ENCODE assay signal across 8 mouse cellular contexts in the genomic region with DNA sequence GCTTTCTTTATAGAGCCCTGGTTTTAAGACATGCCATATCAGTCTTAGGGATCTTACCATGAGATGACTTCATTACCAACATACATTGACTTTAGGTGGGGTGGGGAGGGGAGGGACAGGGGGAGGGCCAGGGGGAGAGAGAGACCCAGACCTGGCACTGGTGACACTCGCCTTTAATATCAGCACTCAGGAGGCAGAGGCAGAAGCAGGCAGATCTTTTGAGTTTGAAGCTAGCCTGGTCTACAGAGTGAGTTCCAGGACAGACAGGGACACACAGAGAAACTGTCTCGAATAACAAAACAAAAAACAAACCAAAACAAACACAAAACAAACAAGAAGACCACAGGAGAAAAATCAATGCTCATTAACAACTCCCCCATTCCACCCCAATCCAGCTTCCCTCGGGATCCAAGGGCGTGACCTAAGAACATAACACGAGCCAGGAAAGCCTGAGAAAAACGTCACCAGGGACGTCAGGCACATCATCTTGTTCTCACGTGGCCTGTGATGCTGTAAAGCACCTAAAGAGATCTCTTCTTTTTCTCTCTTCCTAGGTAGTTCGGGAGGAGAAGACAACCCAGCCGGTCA. TPM values are rescaled to one million over a fixed set of nuclear protein-coding genes. Genes with fewer than 3 reads are reported as not detected.
A peak's percentile ranks its signal among the peaks of the same experiment; 100 is the strongest.
DNase-seq lines count a peak whose midpoint lies in the region; ATAC-seq and TF ChIP-seq lines count a peak whose summit lies in the region.

No protein-coding gene starts in this region.

- no peaks in the 10 kb centered on the region for H3K27me3 ChIP-seq in heart, embryonic 12.5 days (replicated peaks)
- H3K27me3 ChIP-seq in forebrain, embryonic 15.5 days: no peaks in the 10 kb centered on the region
- H3K27me3 ChIP-seq in liver, embryonic 16.5 days (ENCODE audit: control insufficient read depth, insufficient read depth, low read depth, low read length): no peaks in the 10 kb centered on the region

- H3K4me1 ChIP-seq in heart, embryonic 12.5 days (replicated peaks): peaks cover 14% of the 10 kb centered on the region
- peaks cover 0 to 4% of the 10 kb centered on the region in 2 experiments; a peak in 1 of 4 replicates for H3K4me1 ChIP-seq in ES-E14 (ENCODE audit: control insufficient read depth in 2 of 2, insufficient read depth in 2 of 2, low read length in 2 of 2, poor library complexity in 1 of 2)
- peaks cover 11% of the 10 kb centered on the region for H3K4me1 ChIP-seq in forebrain, embryonic 15.5 days
- H3K4me1 ChIP-seq in liver, embryonic 16.5 days (ENCODE audit: control insufficient read depth, low read depth, low read length): peaks cover 5% of the 10 kb centered on the region

- peak overlapping the region; percentile 76 for H3K4me3 ChIP-seq in heart, embryonic 12.5 days
- peak overlapping the region; percentile 70 to 86 for H3K4me3 ChIP-seq in ES-E14 (ENCODE audit: insufficient read depth in 1 of 2, low read depth in 1 of 2, low read length in 2 of 2, poor library complexity in 1 of 2, severe bottlenecking in 1 of 2)
- peak overlapping the region; percentile 62 for H3K4me3 ChIP-seq in forebrain, embryonic 15.5 days
- H3K4me3 ChIP-seq in liver, embryonic 16.5 days (ENCODE audit: low read depth, low read length): peak overlapping the region; percentile 90

- 3% methylated on average over 10 of the region's 10 CpGs for WGBS in heart, embryonic 12.5 days
- 2% methylated on average over 10 of the region's 10 CpGs for whole genome bisulfite sequencing in forebrain, embryonic 15.5 days
- 1% methylated on average over 10 of the region's 10 CpGs for WGBS in liver, embryonic 16.5 days (ENCODE audit: insufficient replicate concordance)

- in situ Hi-C loops in ES-E14 (cut with MboI; ENCODE audit: low sequenced_read_pairs in 2 of 2, unreplicated experiment in 2 of 2): no loop called here

- no peak for DNase-seq in heart, adult 18-20 months
- DNase-seq in ES-E14 (ENCODE audit: low read depth, low spot score): no peak
- no peak for DNase-seq in gastrocnemius, adult 8-10 months (ENCODE audit: low spot score in 2 of 2)
- DNase-seq in yolk sac, embryonic 10.5 days (ENCODE audit: low spot score): no peak
- no peak for DNase-seq in frontal cortex, adult 2 months (ENCODE audit: extremely low spot score in 1 of 2, low spot score in 1 of 2)

- H3K9ac ChIP-seq in heart, embryonic 12.5 days: peak overlapping the region; percentile 63
- H3K9ac ChIP-seq in ES-E14 (ENCODE audit: insufficient read depth, low read depth, low read length, poor library complexity, severe bottlenecking): peak overlapping the region; percentile 78
- peak overlapping the region; percentile 75 for H3K9ac ChIP-seq in forebrain, embryonic 15.5 days (replicated peaks)
- H3K9ac ChIP-seq in liver, embryonic 16.5 days (ENCODE audit: low read depth, low read length): peak overlapping the region; percentile 69

- H3K9me3 ChIP-seq in heart, embryonic 12.5 days (replicated peaks): no peaks in the 10 kb centered on the region
- H3K9me3 ChIP-seq in ES-E14 (ENCODE audit: control insufficient read depth, insufficient read depth, low read depth, low read length): no peaks in the 10 kb centered on the region
- no peaks in the 10 kb centered on the region for H3K9me3 ChIP-seq in forebrain, embryonic 15.5 days
- H3K9me3 ChIP-seq in liver, embryonic 16.5 days (replicated peaks; ENCODE audit: control insufficient read depth, low read length): no peaks in the 10 kb centered on the region

- H3K27ac ChIP-seq in heart, embryonic 12.5 days (ENCODE audit: poor library complexity, severe bottlenecking): no peak overlapping the region
- no peak overlapping the region for H3K27ac ChIP-seq in ES-E14 (ENCODE audit: insufficient read depth, low read depth, low read length, poor library complexity, severe bottlenecking)
- no peak overlapping the region for H3K27ac ChIP-seq in forebrain, embryonic 15.5 days (replicated peaks)
- H3K27ac ChIP-seq in liver, embryonic 16.5 days (ENCODE audit: low read length): no peak overlapping the region

- H3K36me3 ChIP-seq in heart, embryonic 12.5 days: no peaks in the 10 kb centered on the region
- H3K36me3 ChIP-seq in ES-E14 (ENCODE audit: control insufficient read depth, insufficient read depth, low read length, poor library complexity, severe bottlenecking): no peaks in the 10 kb centered on the region
- H3K36me3 ChIP-seq in forebrain, embryonic 15.5 days: no peaks in the 10 kb centered on the region
- H3K36me3 ChIP-seq in liver, embryonic 16.5 days (ENCODE audit: control insufficient read depth, insufficient read depth): no peaks in the 10 kb centered on the region

- ATAC-seq in heart, embryonic 12.5 days (ENCODE audit: insufficient number of reproducible peaks, low FRiP score): no peak
- peak; percentile 46 for ATAC-seq in forebrain, embryonic 15.5 days (replicated peaks)
- no peak for ATAC-seq in liver, embryonic 16.5 days (ENCODE audit: low read depth)

- peak overlapping the region; percentile 72 for H3K4me2 ChIP-seq in heart, embryonic 12.5 days
- peak overlapping the region; percentile 56 for H3K4me2 ChIP-seq in forebrain, embryonic 15.5 days (replicated peaks)
- H3K4me2 ChIP-seq in liver, embryonic 16.5 days (ENCODE audit: low read depth, low read length): peak overlapping the region; percentile 90

TF ChIP-seq in ES-E14, 5 proteins besides CTCF, POLR2A, EP300 and RAD21:
- TF ChIP-seq MAFK (IDR thresholded peaks at IDR 0.05; ENCODE audit: insufficient read depth, low read depth, low read length) (no peak), ZC3H11A (IDR thresholded peaks at IDR 0.05; ENCODE audit: borderline replicate concordance, low read depth, low read length) (no peak), HCFC1 (IDR thresholded peaks at IDR 0.05; ENCODE audit: borderline replicate concordance, insufficient read depth, low read length) (no peak), CHD2 (IDR thresholded peaks at IDR 0.05; ENCODE audit: low read depth, low read length) (no peak), ZNF384 (IDR thresholded peaks at IDR 0.05; ENCODE audit: low read depth, low read length) (no peak)

RNA-seq across cellular contexts. Expression of a gene that starts 0.5 kb away (rescaled TPM):
- 12.9 and 13.7 TPM in 2 replicates for polyA plus RNA-seq in heart, embryonic 12.5 days (2016; fragmentation: Nextera tagmentation; extraction: Ambion mirVana)
- total RNA-seq in heart, adult 18-20 months (2021): 1 to 10 TPM; 9.2 to 9.3 TPM
- total RNA-seq in ES-E14 (2012; rRNA removed): 13.1 and 21.8 TPM in 2 replicates
- polyA plus RNA-seq in forebrain, embryonic 15.5 days (2015; fragmentation: Nextera tagmentation; extraction: Ambion mirVana): 28.0 and 29.6 TPM in 2 replicates
- polyA plus RNA-seq in liver, embryonic 16.5 days (2015; fragmentation: Nextera tagmentation; extraction: Ambion mirVana): 14.6 and 16.5 TPM in 2 replicates
- 1 to 10 TPM; 4.8 to 5.7 (median 5.3) TPM for total RNA-seq in gastrocnemius, adult 8-10 months (2022)
- 22.7 and 23.9 TPM in 2 replicates for polyA plus RNA-seq in frontal cortex, adult 2 months (2012; rRNA removed)

RNA-seq across cellular contexts. Expression of a gene that starts 7.8 kb away (rescaled TPM):
- 1.1 and 1.5 TPM in 2 replicates for polyA plus RNA-seq in heart, embryonic 12.5 days (2016; fragmentation: Nextera tagmentation; extraction: Ambion mirVana)
- total RNA-seq in heart, adult 18-20 months (2021): under 1 TPM in 1 of 2 experiments, not detected in 1; 0.07 TPM
- total RNA-seq in ES-E14 (2012; rRNA removed): 3.3 and 4.8 TPM in 2 replicates
- 0.60 and 0.61 TPM in 2 replicates for polyA plus RNA-seq in forebrain, embryonic 15.5 days (2015; fragmentation: Nextera tagmentation; extraction: Ambion mirVana)
- 0.14 and 0.22 TPM in 2 replicates for polyA plus RNA-seq in liver, embryonic 16.5 days (2015; fragmentation: Nextera tagmentation; extraction: Ambion mirVana)
- total RNA-seq in gastrocnemius, adult 8-10 months (2022): not detected
- polyA plus RNA-seq in frontal cortex, adult 2 months (2012; rRNA removed): 2.9 and 3.2 TPM in 2 replicates
